In the genomic region with DNA sequence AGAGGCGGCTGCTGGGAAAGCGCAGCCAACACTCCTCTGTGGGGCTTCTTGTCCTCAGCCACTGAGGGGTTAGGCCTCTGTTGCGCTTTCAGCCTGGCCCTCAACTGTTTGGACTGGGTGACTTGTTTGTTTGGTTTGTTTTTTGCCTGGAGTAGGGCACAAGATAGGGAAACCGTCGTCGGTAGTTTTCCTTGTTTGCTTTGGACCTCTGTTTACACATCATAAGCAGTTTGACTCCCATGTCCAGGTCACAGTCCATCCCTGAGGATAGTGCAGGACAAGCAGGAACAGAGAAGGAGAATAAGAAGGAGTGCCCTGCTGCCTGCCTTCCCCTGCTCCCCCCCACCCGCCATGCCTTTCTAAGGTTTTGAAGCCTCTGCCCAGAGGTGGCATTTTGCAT, we compare ENCODE assay signal across 29 mouse cellular contexts. TPM values are rescaled to one million over a fixed set of nuclear protein-coding genes. Genes with fewer than 3 reads are reported as not detected.
"Had no signal": no experiment of that assay in that cellular context is flagged by ENCODE, and none has a peak within 500 bp of the region (broad histone marks: within the 10 kb centered on the region; RNA-seq: fewer than 3 reads in every experiment).

No protein-coding gene starts in this region.

- H3K4me3 ChIP-seq: layer of hippocampus, adult 2 months; limb, embryonic 10.5 days; limb, embryonic 13.5 days; liver, embryonic 13.5 days; lung, embryonic 15.5 days; megakaryocyte, embryonic 14.5 days; midbrain, embryonic 10.5 days; midbrain, embryonic 13.5 days; myocyte; neural tube, embryonic 13.5 days had no signal

- ATAC-seq: midbrain, embryonic 13.5 days; midbrain, embryonic 16.5 days had no signal

- H3K9ac ChIP-seq: limb, embryonic 13.5 days; liver, embryonic 13.5 days; lung, embryonic 15.5 days; midbrain, embryonic 13.5 days; neural tube, embryonic 13.5 days had no signal

- H3K4me2 ChIP-seq: limb, embryonic 13.5 days; liver, embryonic 13.5 days; lung, embryonic 15.5 days; midbrain, embryonic 13.5 days; neural tube, embryonic 13.5 days had no signal

- H3K27ac ChIP-seq: layer of hippocampus, adult 2 months; limb, embryonic 10.5 days; limb, embryonic 13.5 days; liver, embryonic 13.5 days; lung, embryonic 15.5 days; midbrain, embryonic 10.5 days; midbrain, embryonic 13.5 days; neural tube, embryonic 13.5 days had no signal

- H3K4me1 ChIP-seq: limb, embryonic 10.5 days; limb, embryonic 13.5 days; lung, embryonic 15.5 days; midbrain, embryonic 10.5 days; midbrain, embryonic 13.5 days; neural tube, embryonic 13.5 days had no signal

- DNase-seq: kidney, adult 18-20 months; kidney, adult 9 months; kidney, postnatal 14 days; kidney, postnatal 4 days; layer of hippocampus, adult 9-11 months; liver, embryonic 13.5 days; lung, adult 18-20 months; lung, postnatal 10 days; lung, postnatal 36 days; retina, postnatal 1 day; right cerebral cortex, postnatal 25 days; thymus, adult 18-20 months; thymus, postnatal 36 days had no signal

- H3K27me3 ChIP-seq: limb, embryonic 13.5 days; liver, embryonic 13.5 days; lung, embryonic 15.5 days; megakaryocyte, embryonic 14.5 days; midbrain, embryonic 13.5 days; neural tube, embryonic 13.5 days had no signal

- H3K9me3 ChIP-seq: limb, embryonic 10.5 days; limb, embryonic 13.5 days; liver, embryonic 13.5 days; lung, embryonic 15.5 days; megakaryocyte, embryonic 14.5 days; midbrain, embryonic 10.5 days; midbrain, embryonic 13.5 days; neural tube, embryonic 13.5 days had no signal

RNA-seq across cellular contexts. Expression of a gene that starts 26.5 kb away (rescaled TPM):
- total RNA-seq: left cerebral cortex, adult 18-20 months; monocyte, adult 5-6 weeks; neutrophil, adult 5-6 weeks had no signal
- polyA plus RNA-seq: limb, embryonic 10.5 days; liver, embryonic 13.5 days; lung, embryonic 15.5 days; myocyte; spleen, adult 2 months; stomach, embryonic 16.5 days; urinary bladder, adult 2 months had no signal
